14 mouse cellular contexts compared by ENCODE assay signal in genomic region chr15:82186131-82186530, GRCm38 (mm10). TPM values are rescaled to one million over a fixed set of nuclear protein-coding genes. Genes with fewer than 3 reads are reported as not detected.
DNase-seq lines count a peak whose midpoint lies in the region; ATAC-seq and TF ChIP-seq lines count a peak whose summit lies in the region.
"Had no signal": no experiment of that assay in that cellular context is flagged by ENCODE, and none has a peak within 500 bp of the region (broad histone marks: within the 10 kb centered on the region; RNA-seq: fewer than 3 reads in every experiment).

No protein-coding gene starts in this region.

- H3K9me3 ChIP-seq in kidney, embryonic 15.5 days (replicated peaks), result no peaks in the 10 kb centered on the region; the same call in 1 of the 2 replicates
- H3K9me3 ChIP-seq in heart, embryonic 15.5 days (replicated peaks), result no peaks in the 10 kb centered on the region
- H3K9me3 ChIP-seq in liver, embryonic 15.5 days (replicated peaks), result peaks cover 10% of the 10 kb centered on the region

- H3K4me2 ChIP-seq in kidney, embryonic 15.5 days, result no peak overlapping the region
- peak overlapping the region; percentile 32 for H3K4me2 ChIP-seq in heart, embryonic 15.5 days
- peak overlapping the region; percentile 72 for H3K4me2 ChIP-seq in liver, embryonic 15.5 days
- H3K4me2 ChIP-seq: embryonic facial prominence, embryonic 15.5 days; hindbrain, embryonic 14.5 days had no signal

- WGBS in kidney, embryonic 15.5 days, result 74% methylated on average over 14 of the region's 14 CpGs
- WGBS in heart, embryonic 15.5 days, result 22% methylated on average over 14 of the region's 14 CpGs
- 23% methylated on average over 14 of the region's 14 CpGs for WGBS in liver, embryonic 15.5 days (ENCODE audit: insufficient replicate concordance)

- TF ChIP-seq CTCF in left cerebral cortex, adult 2 months (IDR thresholded peaks at IDR 0.05), result no peak

- intact Hi-C loops in left cerebral cortex, adult 2 months (cut with DNase I), result no loop called here

- no peak overlapping the region for H3K27ac ChIP-seq in kidney, embryonic 15.5 days
- H3K27ac ChIP-seq in heart, embryonic 15.5 days, result peak overlapping the region; percentile 76
- peak overlapping the region; percentile 97 for H3K27ac ChIP-seq in liver, embryonic 15.5 days (replicated peaks)
- H3K27ac ChIP-seq in left cerebral cortex, adult 2 months, result no peak overlapping the region
- H3K27ac ChIP-seq: embryonic facial prominence, embryonic 15.5 days; hindbrain, embryonic 14.5 days had no signal

- H3K9ac ChIP-seq in kidney, embryonic 15.5 days, result no peak overlapping the region
- no peak overlapping the region for H3K9ac ChIP-seq in heart, embryonic 15.5 days
- peak overlapping the region; percentile 63; the same call in 1 of the 2 replicates for H3K9ac ChIP-seq in liver, embryonic 15.5 days
- H3K9ac ChIP-seq: embryonic facial prominence, embryonic 15.5 days; hindbrain, embryonic 14.5 days had no signal

- H3K4me1 ChIP-seq in kidney, embryonic 15.5 days, result peaks cover 26% of the 10 kb centered on the region
- H3K4me1 ChIP-seq in heart, embryonic 15.5 days (replicated peaks), result peaks cover 54% of the 10 kb centered on the region
- peaks cover 68% of the 10 kb centered on the region for H3K4me1 ChIP-seq in liver, embryonic 15.5 days (replicated peaks)
- H3K4me1 ChIP-seq: embryonic facial prominence, embryonic 15.5 days had no signal

- no peaks in the 10 kb centered on the region for H3K27me3 ChIP-seq in kidney, embryonic 15.5 days
- H3K27me3 ChIP-seq in heart, embryonic 15.5 days, result no peaks in the 10 kb centered on the region
- no peaks in the 10 kb centered on the region for H3K27me3 ChIP-seq in liver, embryonic 15.5 days
- H3K27me3 ChIP-seq: embryonic facial prominence, embryonic 15.5 days had no signal

- H3K36me3 ChIP-seq in kidney, embryonic 15.5 days, result peaks cover 92% of the 10 kb centered on the region
- H3K36me3 ChIP-seq in heart, embryonic 15.5 days, result peaks cover 33% of the 10 kb centered on the region
- H3K36me3 ChIP-seq in liver, embryonic 15.5 days (replicated peaks), result peaks cover 95% of the 10 kb centered on the region

- ATAC-seq in kidney, embryonic 15.5 days (replicated peaks; ENCODE audit: low FRiP score), result no peak
- peak; percentile 81 for ATAC-seq in heart, embryonic 15.5 days (replicated peaks; ENCODE audit: insufficient number of reproducible peaks, insufficient read depth, low FRiP score, low read depth)
- peak; percentile 67 for ATAC-seq in liver, embryonic 15.5 days (ENCODE audit: insufficient read depth)

- H3K4me3 ChIP-seq in kidney, embryonic 15.5 days (replicated peaks), result no peak overlapping the region
- no peak overlapping the region for H3K4me3 ChIP-seq in heart, embryonic 15.5 days
- 0 out of 2 replicates have a peak overlapping the region, but pooled peaks have one; percentile 20 for H3K4me3 ChIP-seq in liver, embryonic 15.5 days (replicated peaks)
- H3K4me3 ChIP-seq in left cerebral cortex, adult 2 months, result no peak overlapping the region
- H3K4me3 ChIP-seq: embryonic facial prominence, embryonic 15.5 days had no signal

- peak; percentile 27 to 37 for DNase-seq in kidney, postnatal 36 days
- DNase-seq in brain, adult 2 months (ENCODE audit: low read depth, low spot score), result peak; percentile 59
- DNase-seq in left cerebral cortex, adult 2 months (ENCODE audit: extremely low spot score in 1 of 2, low spot score in 2 of 2), result no peak
- DNase-seq in thymus, postnatal 4 days, result no peak
- DNase-seq in left cerebral cortex, adult 18-20 months (ENCODE audit: low spot score in 2 of 2), result no peak
- DNase-seq: cerebellum, adult 8-10 months; layer of hippocampus, adult 9-11 months; lung, postnatal 10 days had no signal

RNA-seq across cellular contexts. Expression of gene Shisa8, which starts 26.5 kb away (rescaled TPM):
- 0.44 and 0.45 TPM in 2 replicates for polyA plus RNA-seq in kidney, embryonic 15.5 days (2015; fragmentation: Nextera tagmentation; extraction: Ambion mirVana)
- 0.22 and 0.25 TPM in 2 replicates for polyA plus RNA-seq in heart, embryonic 15.5 days (2015; fragmentation: Nextera tagmentation; extraction: Ambion mirVana)
- 0.08 and 0.12 TPM in 2 replicates for polyA plus RNA-seq in liver, embryonic 15.5 days (2015; fragmentation: Nextera tagmentation; extraction: Ambion mirVana)
- total RNA-seq in left cerebral cortex, adult 2 months (2021), result 1 to 10 TPM; 2.1 to 2.7 TPM
- 1 to 10 TPM; 2.6 to 3.0 TPM for total RNA-seq in left cerebral cortex, adult 18-20 months (2021)
- total RNA-seq: gastrocnemius, adult 18-20 months had no signal

RNA-seq across cellular contexts. Expression of gene Tnfrsf13c, which starts 38.0 kb away (rescaled TPM):
- 0.10 TPM in 1 of 2 replicates, not detected in the other for polyA plus RNA-seq in kidney, embryonic 15.5 days (2015; fragmentation: Nextera tagmentation; extraction: Ambion mirVana)
- not detected in 2 replicates for polyA plus RNA-seq in heart, embryonic 15.5 days (2015; fragmentation: Nextera tagmentation; extraction: Ambion mirVana)
- 0.40 and 0.79 TPM in 2 replicates for polyA plus RNA-seq in liver, embryonic 15.5 days (2015; fragmentation: Nextera tagmentation; extraction: Ambion mirVana)
- under 1 TPM; 0.29 to 0.47 TPM for total RNA-seq in left cerebral cortex, adult 2 months (2021)
- under 1 TPM; 0.26 to 0.49 TPM for total RNA-seq in left cerebral cortex, adult 18-20 months (2021)
- total RNA-seq: gastrocnemius, adult 18-20 months had no signal

RNA-seq across cellular contexts. Expression of gene Srebf2, which starts 39.1 kb away (rescaled TPM):
- 126 and 147 TPM in 2 replicates for polyA plus RNA-seq in kidney, embryonic 15.5 days (2015; fragmentation: Nextera tagmentation; extraction: Ambion mirVana)
- polyA plus RNA-seq in heart, embryonic 15.5 days (2015; fragmentation: Nextera tagmentation; extraction: Ambion mirVana), result 73.8 and 106 TPM in 2 replicates
- 53.6 and 61.3 TPM in 2 replicates for polyA plus RNA-seq in liver, embryonic 15.5 days (2015; fragmentation: Nextera tagmentation; extraction: Ambion mirVana)
- 100 to 1,000 TPM; 187 to 202 TPM for total RNA-seq in left cerebral cortex, adult 2 months (2021)
- total RNA-seq in left cerebral cortex, adult 18-20 months (2021), result 100 to 1,000 TPM; 213 to 223 TPM

RNA-seq across cellular contexts. Expression of gene Ccdc134, which starts 58.4 kb away (rescaled TPM):
- polyA plus RNA-seq in kidney, embryonic 15.5 days (2015; fragmentation: Nextera tagmentation; extraction: Ambion mirVana), result 18.4 and 19.8 TPM in 2 replicates
- 7.4 and 11.9 TPM in 2 replicates for polyA plus RNA-seq in heart, embryonic 15.5 days (2015; fragmentation: Nextera tagmentation; extraction: Ambion mirVana)
- 7.0 and 7.7 TPM in 2 replicates for polyA plus RNA-seq in liver, embryonic 15.5 days (2015; fragmentation: Nextera tagmentation; extraction: Ambion mirVana)
- 10 to 100 TPM; 11.2 to 18.3 TPM for total RNA-seq in left cerebral cortex, adult 2 months (2021)
- 10 to 100 TPM; 11.1 to 12.6 TPM for total RNA-seq in left cerebral cortex, adult 18-20 months (2021)

RNA-seq across cellular contexts. Expression of gene Cenpm, which starts 58.4 kb away (rescaled TPM):
- polyA plus RNA-seq in kidney, embryonic 15.5 days (2015; fragmentation: Nextera tagmentation; extraction: Ambion mirVana), result 78.8 and 84.2 TPM in 2 replicates
- polyA plus RNA-seq in heart, embryonic 15.5 days (2015; fragmentation: Nextera tagmentation; extraction: Ambion mirVana), result 54.0 and 55.7 TPM in 2 replicates
- 32.8 and 33.7 TPM in 2 replicates for polyA plus RNA-seq in liver, embryonic 15.5 days (2015; fragmentation: Nextera tagmentation; extraction: Ambion mirVana)
- 1 to 10 TPM; 3.1 to 4.8 TPM for total RNA-seq in left cerebral cortex, adult 2 months (2021)
- 1 to 10 TPM; 4.0 to 4.4 TPM for total RNA-seq in left cerebral cortex, adult 18-20 months (2021)
- total RNA-seq: gastrocnemius, adult 18-20 months had no signal

Comparison
In these comparisons a context has a peak if more than half of its experiments do, and no peak if none do; other contexts are left out.
1. DNase-seq: peak in kidney, postnatal 36 days (2 of 2) and brain, adult 2 months (single experiment); none in left cerebral cortex, adult 2 months (0 of 2), thymus, postnatal 4 days (single experiment) and left cerebral cortex, adult 18-20 months (0 of 2).
2. H3K27ac ChIP-seq: peak in heart, embryonic 15.5 days (single experiment) and liver, embryonic 15.5 days (single experiment); none in kidney, embryonic 15.5 days (single experiment) and left cerebral cortex, adult 2 months (single experiment).